Mouse (Mus musculus) hindbrain, embryonic 14.5 days (tissue): ENCODE measurements at regions not wholly inside any gene's neighbourhood (a gene's known extent, or its start where the extent isn't known, plus 50 kb on each side); places are given as distances from the start of the nearest gene placed in this dataset.

Experiments used
- ATAC-seq: fragments of 200-750 bp; cut with Nextera tagmentation; 2 replicates; pipeline ENCODE4 v1.8.0; 2017; ENCODE audit warnings: moderate number of reproducible peaks, mild to moderate bottlenecking, moderate TSS enrichment, moderate library complexity; ENCODE audit not compliant: low FRiP score
- DNase-seq: peaks from one replicate; pipeline ENCODE4 v3.0.0-alpha.2; 2015; ENCODE audit warnings: low spot score
- H3K27ac ChIP-seq: fragments of 300-500 bp; sonication (generic); 2 replicates; pipeline ENCODE4 v1.5.1; 2014; ENCODE audit warnings: mild to moderate bottlenecking, moderate library complexity
- H3K27me3 ChIP-seq: fragments of 300-500 bp; sonication (generic); 2 replicates; pipeline ENCODE4 v1.6.1; 2014; ENCODE audit warnings: mild to moderate bottlenecking, low read length, mixed read lengths; ENCODE audit not compliant: control insufficient read depth, insufficient read depth
- H3K36me3 ChIP-seq: fragments of 300-500 bp; sonication (generic); replicated peaks from 2 replicates; pipeline ENCODE4 v1.6.1; 2014; ENCODE audit not compliant: control insufficient read depth, insufficient read depth
- H3K4me1 ChIP-seq: fragments of 300-500 bp; sonication (generic); replicated peaks from 2 replicates; pipeline ENCODE4 v1.6.1; 2014; ENCODE audit warnings: antibody characterized with exemption, low read length, mixed read lengths; ENCODE audit not compliant: control insufficient read depth, insufficient read depth
- H3K4me2 ChIP-seq: fragments of 300-500 bp; sonication (generic); replicated peaks from 2 replicates; pipeline ENCODE4 v1.6.1; 2014; ENCODE audit warnings: mild to moderate bottlenecking, moderate library complexity
- H3K4me3 ChIP-seq: fragments of 300-500 bp; sonication (generic); replicated peaks from 2 replicates; pipeline ENCODE4 v1.5.1; 2014; ENCODE audit warnings: mild to moderate bottlenecking, low read length
- H3K9ac ChIP-seq: fragments of 300-500 bp; sonication (generic); 2 replicates; pipeline ENCODE4 v1.6.1; 2014
- H3K9me3 ChIP-seq: fragments of 300-500 bp; sonication (generic); 2 replicates; pipeline ENCODE4 v1.6.1; 2016; ENCODE audit warnings: low read length; ENCODE audit not compliant: control insufficient read depth
- WGBS: fragments of 180-500 bp; shearing (Covaris S2); extraction: QIAGEN DNeasy Blood & Tissue Kit; methylation state at CpG from one replicate; pipeline ENCODE4 v1.1.7; 2014; 5-methylcytosine and 5-hydroxymethylcytosine counted together

DNA sequence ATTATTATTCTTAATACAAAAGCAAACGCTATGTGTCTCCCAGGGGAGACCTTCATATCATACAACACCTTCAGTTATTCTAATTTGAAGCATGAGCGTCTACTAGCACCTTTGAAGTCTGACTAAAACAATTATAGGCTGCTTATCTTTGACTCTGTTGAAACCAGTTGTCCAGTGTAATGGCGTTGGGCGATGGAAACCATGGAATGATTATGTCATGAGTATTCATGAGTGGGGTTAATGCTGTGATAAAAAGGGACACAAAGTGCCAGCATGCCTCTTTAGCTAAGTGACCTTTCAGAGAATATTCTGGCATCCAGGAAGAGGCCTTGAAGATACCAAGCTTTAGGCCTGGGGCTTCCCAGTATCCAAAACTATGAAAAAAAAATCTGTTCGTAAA lies 53.6 kb upstream of the Tent5a start:
- Histone ChIP-seq H3K36me3 (no peaks in the 10 kb centered on the region), H3K9ac (no peak overlapping the region), H3K4me2 (no peak overlapping the region), H3K27ac (no peak overlapping the region), H3K9me3 (no peaks in the 10 kb centered on the region), H3K4me1 (no peaks in the 10 kb centered on the region), H3K27me3 (no peaks in the 10 kb centered on the region), H3K4me3 (no peak overlapping the region)
- 78% methylated on average over 5 of the region's 5 CpGs for WGBS
- no peak for DNase-seq
- no peak for ATAC-seq

DNA sequence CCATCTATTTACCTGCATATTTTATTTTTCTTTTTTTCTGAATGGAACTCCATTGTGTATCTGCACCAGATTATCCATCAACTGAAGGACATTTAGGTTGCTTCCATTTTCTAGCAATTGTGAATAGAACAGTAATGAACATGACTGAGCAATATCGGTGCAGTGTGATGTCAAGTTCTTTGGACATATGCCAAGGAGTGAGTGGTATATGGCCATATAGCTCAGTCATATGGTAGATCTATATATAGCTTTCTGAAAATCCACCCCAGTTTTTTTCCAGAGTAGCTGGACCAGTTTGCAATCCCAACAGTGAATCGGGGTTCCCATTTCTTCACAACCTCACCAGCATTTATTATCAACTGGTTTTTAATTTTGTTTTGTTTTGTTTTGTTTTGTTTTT lies 52.0 kb upstream of the Tent5a start:
- Histone ChIP-seq H3K4me3 (no peak overlapping the region), H3K27me3 (no peaks in the 10 kb centered on the region)
- no peak for ATAC-seq

More for the DNA sequence above, 52.0 kb upstream of the Tent5a start:
- no peaks in the 10 kb centered on the region for H3K36me3 ChIP-seq
- H3K27ac ChIP-seq, result no peak overlapping the region
- no peaks in the 10 kb centered on the region for H3K9me3 ChIP-seq
- DNase-seq, result no peak
- no peak overlapping the region for H3K4me2 ChIP-seq
- no peaks in the 10 kb centered on the region for H3K4me1 ChIP-seq
- 91% methylated on average over 2 of the region's 2 CpGs for WGBS
- no peak overlapping the region for H3K9ac ChIP-seq
